Mouse (Mus musculus): ENCODE measurements at regions not wholly inside any gene's neighbourhood (a gene's known extent, or its start where the extent isn't known, plus 50 kb on each side); places are given as distances from the start of the nearest gene placed in this dataset.
A peak's percentile ranks its signal among the peaks of the same experiment; 100 is the strongest.

GRCm38 (mm10) chr11:63573271-63573670, 348.8 kb downstream of the Hs3st3b1 start:
- DNase-seq (ENCODE audit: low read depth, low spot score), result no peak

DNA sequence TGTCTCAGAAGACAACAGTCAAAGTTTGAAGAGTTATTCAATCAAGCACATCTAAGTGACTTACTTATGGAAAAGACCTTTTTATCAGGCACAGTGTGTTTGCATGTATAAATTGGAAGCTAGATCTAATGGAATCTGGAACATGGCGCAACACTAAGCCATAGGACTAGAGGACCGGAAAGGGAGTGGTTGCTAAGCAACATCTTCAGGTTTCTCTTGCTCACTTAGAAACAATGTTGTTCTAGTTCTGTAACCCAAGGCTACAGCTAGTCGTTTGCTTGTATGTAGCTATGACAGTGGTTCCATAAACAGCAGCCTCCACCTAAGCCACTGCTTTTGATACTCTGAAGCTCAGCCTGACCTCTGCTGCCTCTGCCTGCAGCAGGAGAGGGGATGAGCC, 338.8 kb downstream of the Hs3st3b1 start:
- no peak for DNase-seq (ENCODE audit: low read depth, low spot score)

- DNase-seq (ENCODE audit: low read depth, low spot score), result no peak
Observed at GRCm38 (mm10) chr11:63585216-63585869, 336.7 kb downstream of the Hs3st3b1 start.

GRCm38 (mm10) chr11:63620220-63620619, 301.9 kb downstream of the Hs3st3b1 start:
- DNase-seq (ENCODE audit: low read depth, low spot score), result no peak

DNA sequence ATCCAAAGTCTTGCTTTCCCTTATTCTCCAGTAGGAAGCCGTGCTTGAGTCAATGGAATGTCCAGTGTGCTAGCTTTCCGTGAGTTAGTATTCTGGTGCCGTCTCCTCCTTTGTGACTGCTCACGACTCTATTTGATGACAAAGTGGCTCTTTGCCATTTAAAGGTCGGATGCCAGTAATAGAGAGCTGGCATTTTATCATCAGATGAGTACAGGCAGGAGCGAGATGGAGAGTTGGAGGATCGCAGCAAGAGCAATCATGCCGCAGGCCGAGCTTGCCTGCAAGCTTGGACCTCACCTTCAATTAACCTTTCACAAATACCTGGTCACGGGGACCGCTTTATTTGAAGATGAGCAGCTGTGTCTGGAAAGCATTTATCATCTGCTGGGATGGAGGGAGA, 291.8 kb downstream of the Hs3st3b1 start:
- no peak for DNase-seq (ENCODE audit: low read depth, low spot score)

DNA sequence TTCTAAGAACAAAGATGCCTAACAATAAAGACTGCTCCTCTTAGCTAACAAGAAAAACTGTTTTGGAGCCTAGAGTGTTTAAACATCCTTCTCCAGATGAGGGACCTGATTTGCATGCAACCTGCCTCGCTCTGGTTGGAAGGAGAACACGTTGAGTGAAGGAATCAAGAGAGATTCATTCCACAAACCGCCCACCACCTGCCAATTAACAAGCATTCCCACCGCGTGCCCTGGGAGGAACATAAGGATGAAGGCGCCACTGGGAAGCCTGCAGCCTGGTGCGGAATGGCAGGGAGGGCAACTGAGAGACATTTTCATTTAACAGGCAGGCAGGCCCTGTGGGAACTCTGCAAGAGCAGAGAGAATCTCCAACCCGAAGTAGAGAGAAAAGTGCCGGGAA, 265.0 kb downstream of the Hs3st3b1 start:
- DNase-seq (ENCODE audit: low read depth, low spot score), result no peak

- no peak for DNase-seq (ENCODE audit: low read depth, low spot score)
Observed at GRCm38 (mm10) chr11:63665268-63665934, 256.7 kb downstream of the Hs3st3b1 start.

DNA sequence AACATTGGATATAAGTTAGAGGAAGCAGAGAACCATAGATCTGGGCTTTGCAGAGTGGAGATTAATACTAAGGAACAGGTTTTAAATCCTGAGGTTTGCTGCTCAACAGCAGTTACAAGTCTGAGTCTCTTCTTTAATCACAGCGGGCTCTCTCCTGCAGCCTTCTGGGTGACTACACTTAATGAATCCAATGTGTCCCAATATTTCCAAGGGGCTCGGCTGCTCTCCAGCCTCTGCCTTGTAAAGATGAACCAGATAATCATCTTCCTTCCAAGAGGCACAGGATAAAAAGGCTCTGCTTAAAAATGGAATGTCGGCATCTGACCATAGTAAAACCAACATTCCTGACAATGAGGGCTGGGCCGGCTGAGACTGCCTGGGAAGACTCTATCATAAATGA, 251.6 kb downstream of the Hs3st3b1 start:
- DNase-seq (ENCODE audit: low read depth, low spot score), result no peak

DNA sequence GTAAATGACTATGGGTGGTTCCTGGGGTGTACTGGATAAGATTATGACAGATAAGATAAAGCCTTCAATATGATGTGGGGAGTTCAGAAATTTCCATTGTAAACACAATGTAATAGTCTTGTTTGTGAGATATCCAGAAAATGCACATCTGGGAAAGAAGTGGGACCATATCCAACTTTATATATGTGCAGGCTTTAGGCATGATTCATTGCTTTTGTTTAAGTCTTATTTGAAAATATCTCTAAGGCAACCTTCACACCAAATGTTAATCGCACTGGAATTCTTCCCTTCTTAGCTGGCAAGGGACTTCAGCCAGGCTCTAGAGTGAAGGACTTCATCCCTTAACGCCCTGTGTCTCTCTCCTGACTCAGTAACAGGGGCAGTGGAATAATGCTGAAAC, 250.3 kb downstream of the Hs3st3b1 start:
- DNase-seq (ENCODE audit: low read depth, low spot score), result no peak

DNA sequence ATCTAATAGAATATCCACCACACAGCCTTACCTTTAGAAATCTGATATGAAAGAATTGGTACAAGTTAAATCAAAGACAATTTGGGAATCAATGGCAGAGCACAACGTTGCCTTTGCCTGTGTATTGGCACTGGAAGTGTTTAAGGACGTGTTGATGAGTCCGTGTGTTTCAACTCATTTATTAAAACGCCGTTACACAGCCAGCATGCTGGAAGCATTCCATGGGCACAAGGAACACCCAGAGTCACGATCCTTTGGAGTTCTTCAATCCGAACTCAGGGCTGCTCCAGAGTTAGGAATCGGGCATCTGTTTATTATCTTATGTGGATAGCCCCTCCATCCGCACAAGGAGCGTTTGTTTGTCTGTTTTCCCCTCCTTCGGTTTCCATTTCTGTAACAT, 244.2 kb downstream of the Hs3st3b1 start:
- DNase-seq (ENCODE audit: low read depth, low spot score), result no peak

- DNase-seq (ENCODE audit: low read depth, low spot score), result no peak
Observed at GRCm38 (mm10) chr11:63678382-63678905, 243.6 kb downstream of the Hs3st3b1 start.

GRCm38 (mm10) chr11:63679491-63679890, 242.6 kb downstream of the Hs3st3b1 start:
- DNase-seq (ENCODE audit: low read depth, low spot score), result no peak

DNA sequence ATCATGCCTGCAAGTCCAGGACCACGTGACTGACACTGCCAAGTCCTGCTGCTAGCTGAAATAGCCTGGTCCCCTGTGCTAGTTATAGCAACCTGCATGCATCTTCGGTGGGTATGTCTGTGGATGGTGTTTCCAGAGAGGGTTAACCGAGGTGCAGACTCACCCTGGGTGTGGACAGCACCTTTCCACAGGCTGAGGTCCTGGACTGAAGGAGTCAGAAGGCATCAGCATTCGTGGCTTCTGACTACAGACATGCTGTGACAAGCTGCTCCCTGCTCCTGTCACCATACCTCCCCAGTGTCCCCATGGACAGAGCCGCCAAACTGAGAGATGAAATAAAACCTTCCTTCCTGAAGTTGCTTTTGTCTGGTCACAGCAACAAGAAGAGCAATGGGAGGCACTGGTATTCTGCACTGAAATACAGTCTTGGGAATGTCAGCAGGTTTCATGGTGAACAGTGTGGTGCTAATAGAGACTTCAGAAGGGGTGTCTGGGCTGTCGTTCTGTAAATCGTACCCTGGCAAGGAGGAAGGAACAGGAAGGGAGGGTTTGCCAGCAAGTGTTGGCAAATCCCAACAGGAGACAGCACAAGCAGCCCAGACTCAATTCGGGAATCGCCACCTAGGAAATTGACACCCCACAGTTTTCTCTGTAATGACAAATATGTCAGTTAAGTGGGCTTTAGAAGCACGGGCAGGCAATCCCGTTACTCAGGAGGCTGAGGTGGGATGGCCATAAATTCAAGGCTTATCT, 237.7 kb downstream of the Hs3st3b1 start:
- no peak for DNase-seq (ENCODE audit: low read depth, low spot score)

DNA sequence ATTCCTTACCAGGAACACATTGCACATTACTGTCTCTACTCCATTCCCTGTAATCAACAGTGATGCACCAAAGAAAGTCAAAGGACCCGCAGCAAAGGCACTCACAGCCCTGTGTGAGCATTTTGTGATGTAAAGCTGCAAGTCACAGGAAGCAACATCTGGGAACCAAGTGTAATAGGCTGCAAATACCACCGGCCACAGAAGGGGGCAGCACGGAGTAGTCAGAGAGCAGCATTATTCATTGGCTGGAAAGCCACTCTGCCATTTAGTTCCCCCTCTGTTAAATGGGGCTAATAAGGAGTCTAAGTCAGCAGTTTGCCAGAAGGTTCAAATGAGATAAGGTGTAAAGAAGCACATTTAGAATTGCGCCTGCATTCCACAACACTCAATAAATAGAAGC, 231.0 kb downstream of the Hs3st3b1 start:
- DNase-seq (ENCODE audit: low read depth, low spot score), result no peak

DNA sequence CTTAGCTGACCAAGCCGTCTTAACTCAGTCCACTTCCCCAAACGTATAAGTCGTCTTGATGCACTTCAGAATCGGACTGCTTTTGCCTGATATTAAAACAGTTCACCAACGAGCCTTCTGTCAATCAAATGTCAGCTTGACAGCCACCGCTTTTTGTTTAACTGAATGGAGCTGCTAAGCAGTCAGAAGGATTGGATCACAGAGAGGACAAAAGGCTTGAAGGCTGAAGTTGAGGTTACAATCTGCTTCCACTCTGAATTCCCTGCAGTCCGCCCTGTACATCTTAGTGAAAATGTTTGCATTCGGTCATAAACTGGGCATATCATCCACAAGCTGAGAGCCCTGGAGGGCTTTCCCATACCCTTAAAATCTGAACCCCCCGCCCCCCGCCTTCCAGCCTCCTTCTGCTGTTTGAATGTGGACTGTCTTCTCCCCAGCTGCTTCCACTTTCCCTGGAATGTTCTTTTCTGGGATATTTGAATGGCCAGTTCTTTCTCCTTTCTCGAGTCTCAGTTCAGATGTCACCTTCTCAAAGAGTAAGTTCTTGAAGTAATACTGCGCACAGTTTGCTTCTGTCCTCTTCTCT, 217.0 kb downstream of the Hs3st3b1 start:
- no peak for DNase-seq (ENCODE audit: low read depth, low spot score)

DNA sequence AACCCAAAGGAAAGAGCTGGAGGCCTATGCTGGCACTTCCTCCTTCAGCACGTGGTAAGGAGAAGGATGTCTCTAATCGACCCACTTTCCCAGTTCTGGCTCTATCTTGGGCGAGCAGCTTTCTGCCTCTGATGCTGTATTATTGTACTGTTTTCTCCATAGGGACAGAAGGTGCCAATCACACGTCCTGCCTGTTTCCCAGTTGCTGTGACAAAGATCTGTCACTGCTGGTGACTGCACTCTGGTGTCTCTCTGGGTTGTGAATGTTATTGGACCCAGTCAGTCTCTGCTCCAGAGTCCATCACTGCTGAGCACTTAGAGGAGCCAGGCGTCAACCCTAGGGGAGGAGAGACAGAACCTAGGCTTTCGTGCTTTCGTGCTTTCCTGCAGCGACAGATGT, 216.0 kb downstream of the Hs3st3b1 start:
- no peak for DNase-seq (ENCODE audit: low read depth, low spot score)

DNA sequence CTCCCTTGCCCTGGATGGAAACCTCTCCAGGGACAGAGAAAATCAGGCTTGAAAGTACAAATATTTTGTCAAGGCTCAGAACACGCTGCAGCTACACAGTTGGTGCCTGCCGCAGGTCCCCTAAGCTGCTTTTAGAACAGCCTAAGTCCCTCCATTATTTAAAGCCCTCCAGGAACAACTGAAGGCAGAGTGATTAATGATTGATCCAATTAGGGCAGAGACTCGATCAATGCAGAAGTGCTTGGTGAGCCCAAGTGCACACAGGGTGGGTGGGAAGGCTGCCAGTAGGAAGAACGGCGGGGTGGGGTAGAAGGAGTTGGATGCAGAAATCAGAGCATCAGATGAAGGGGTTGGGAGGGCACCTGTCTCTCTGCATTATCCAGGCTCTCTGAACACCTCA, 215.0 kb downstream of the Hs3st3b1 start:
- DNase-seq (ENCODE audit: low read depth, low spot score), result no peak

DNA sequence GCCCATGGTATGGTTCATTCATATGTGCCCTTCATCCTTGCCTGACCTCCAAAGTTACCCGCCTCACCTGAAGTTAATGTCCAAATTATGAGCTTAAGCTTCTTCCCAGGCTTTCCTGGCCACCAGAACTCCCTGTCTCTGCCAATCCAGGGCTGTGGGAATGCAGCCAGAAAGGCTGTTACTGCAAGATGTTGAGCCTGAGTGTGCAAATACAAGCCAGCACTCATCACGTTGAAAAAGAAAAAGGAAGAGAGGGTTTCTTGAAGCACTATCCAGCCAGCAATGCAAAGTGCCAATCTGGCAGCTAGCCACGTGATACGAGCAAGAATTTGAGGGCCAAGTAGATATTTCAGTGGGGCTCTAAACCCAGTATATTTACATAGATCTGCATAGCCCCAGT, 213.7 kb downstream of the Hs3st3b1 start:
- DNase-seq (ENCODE audit: low read depth, low spot score), result no peak

DNA sequence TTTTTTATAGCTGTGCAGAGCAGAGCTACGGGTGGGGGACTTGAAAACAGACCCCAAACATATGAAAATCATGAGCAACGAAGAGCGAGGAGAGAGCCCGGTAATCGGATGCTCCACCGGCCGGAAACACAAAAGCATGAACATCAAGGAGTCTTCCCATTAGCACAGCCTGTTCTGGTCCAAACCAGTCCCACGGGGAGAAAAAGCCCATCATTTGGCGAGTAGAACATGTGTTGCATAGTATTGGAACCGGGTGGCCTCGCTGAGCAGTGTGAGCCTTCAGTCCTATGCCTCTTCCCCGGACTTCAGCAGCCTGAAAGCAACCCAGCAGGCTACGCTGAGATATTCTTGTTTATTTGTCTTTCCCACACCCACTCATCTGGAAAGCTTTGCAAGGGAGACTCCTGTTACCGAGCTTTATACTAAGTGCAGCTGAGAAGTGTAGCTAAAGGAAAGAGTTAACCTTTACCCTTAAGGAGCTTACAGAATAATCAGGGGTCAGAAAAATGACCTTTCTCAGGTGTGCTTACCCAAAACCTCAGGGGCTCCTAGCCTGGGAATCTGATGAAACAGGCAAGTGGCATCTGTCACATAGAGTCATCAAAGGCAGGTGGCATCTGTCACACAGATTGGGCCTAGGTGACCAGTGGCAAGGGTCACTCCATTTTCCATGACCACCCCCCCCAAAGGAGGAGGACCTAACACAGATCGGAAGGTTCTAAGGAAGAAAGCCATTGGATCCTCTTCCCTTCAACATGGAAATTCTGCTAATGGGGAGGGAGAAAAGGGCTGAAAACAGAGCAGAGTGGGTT, 209.8 kb downstream of the Hs3st3b1 start:
- DNase-seq (ENCODE audit: low read depth, low spot score), result no peak

DNA sequence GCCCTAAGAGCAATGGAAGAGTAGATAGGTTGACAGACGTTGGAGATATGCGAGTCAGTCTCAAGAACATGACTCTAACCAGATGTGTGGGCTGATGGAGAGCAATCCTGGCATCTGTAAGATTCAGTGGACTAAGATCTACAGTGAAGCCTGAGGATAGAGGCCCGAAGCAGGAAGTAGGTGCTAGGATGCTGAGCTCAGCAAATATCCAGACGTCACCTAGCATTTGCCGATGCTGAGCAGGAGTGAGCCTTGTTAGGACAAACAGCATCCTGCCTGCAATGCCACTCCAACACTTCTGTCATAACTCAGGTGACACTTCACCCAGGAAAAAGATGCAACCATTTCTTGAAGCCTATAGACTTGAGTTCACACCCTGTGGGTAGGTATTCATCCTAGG, 199.8 kb downstream of the Hs3st3b1 start:
- DNase-seq (ENCODE audit: low read depth, low spot score), result no peak

DNA sequence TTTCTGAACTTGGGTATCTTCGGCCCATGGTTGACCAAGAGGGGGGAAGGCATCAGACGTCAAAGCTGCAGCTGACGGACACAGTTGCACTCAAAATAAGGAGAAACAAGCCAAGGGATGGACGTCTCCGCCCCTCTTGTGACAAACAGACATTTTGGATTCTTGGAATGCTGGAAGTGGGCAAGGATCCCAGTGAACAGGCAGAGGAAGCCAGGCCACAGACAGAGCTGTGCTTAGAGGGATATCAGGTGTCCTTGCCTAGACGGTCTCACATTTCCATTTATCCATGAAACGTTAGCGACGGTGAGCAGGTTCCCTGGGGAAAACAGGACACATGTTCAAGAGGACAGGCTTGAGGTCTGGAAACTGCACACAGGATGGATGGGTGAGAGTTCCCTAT, 191.2 kb downstream of the Hs3st3b1 start:
- DNase-seq (ENCODE audit: low read depth, low spot score), result peak; percentile 7
